Mouse (Mus musculus) forebrain, embryonic 13.5 days (tissue): Measurements from ENCODE around the gene Olfr1426. TPM values are rescaled to one million over a fixed set of nuclear protein-coding genes. Genes with fewer than 3 reads are reported as not detected.

Experiments
- ATAC-seq: fragments of 200-750 bp; cut with Nextera tagmentation; 2 replicates; pipeline ENCODE4 v1.8.0; 2017
- H3K27ac ChIP-seq: fragments of 300-500 bp; sonication (generic); 2 replicates; pipeline ENCODE4 v1.5.1; 2015; ENCODE audit warnings: inconsistent platforms, mild to moderate bottlenecking, moderate library complexity
- H3K27me3 ChIP-seq: fragments of 300-500 bp; sonication (generic); 2 replicates; pipeline ENCODE4 v1.6.1; 2015; ENCODE audit warnings: mild to moderate bottlenecking, inconsistent platforms
- H3K36me3 ChIP-seq: fragments of 300-500 bp; sonication (generic); 2 replicates; pipeline ENCODE4 v1.6.1; 2015; ENCODE audit warnings: mild to moderate bottlenecking, inconsistent platforms; ENCODE audit not compliant: poor library complexity, severe bottlenecking
- H3K4me1 ChIP-seq: fragments of 300-500 bp; sonication (generic); 2 replicates; pipeline ENCODE4 v1.6.1; 2015; ENCODE audit warnings: inconsistent platforms
- H3K4me2 ChIP-seq: fragments of 300-500 bp; sonication (generic); 2 replicates; pipeline ENCODE4 v1.6.1; 2015; ENCODE audit warnings: inconsistent platforms, mild to moderate bottlenecking, moderate library complexity
- H3K4me3 ChIP-seq: fragments of 300-500 bp; sonication (generic); 2 replicates; pipeline ENCODE4 v1.5.1; 2015; ENCODE audit warnings: mild to moderate bottlenecking, inconsistent platforms
- H3K9ac ChIP-seq: fragments of 300-500 bp; sonication (generic); 2 replicates; pipeline ENCODE4 v1.6.1; 2015; ENCODE audit warnings: mild to moderate bottlenecking, inconsistent platforms
- H3K9me3 ChIP-seq: fragments of 300-500 bp; sonication (generic); replicated peaks from 2 replicates; pipeline ENCODE4 v1.6.1; 2016; ENCODE audit warnings: inconsistent platforms
- WGBS: fragments of 180-500 bp; shearing (Covaris S2); methylation state at CpG from one replicate; pipeline ENCODE4 v1.1.7; 2015; 5-methylcytosine and 5-hydroxymethylcytosine counted together
- polyA plus RNA-seq: library from polyadenylated mRNA; unstranded; fragments of >200 nt; fragmentation: Nextera tagmentation; extraction: Ambion mirVana; gene quantifications from 2 replicates; pipeline ENCODE4 v1.2.1, GENCODE M21; 2015

The Olfr1426 gene
- polyA plus RNA-seq, 1 experiment from 2014 or later: not detected

GRCm38 (mm10) chr19:12041217-12041616 is 50.6 kb downstream of the Olfr1426 start, which contains the start of gene Olfr1423:
TSS of gene Olfr1423 (minus strand) at chr19:12041317.
- H3K9ac ChIP-seq: no peak within 1 kb of the TSS
- H3K27me3 ChIP-seq: no peaks in the 10 kb centered on the region
- H3K4me3 ChIP-seq: no peak within 1 kb of the TSS
- no peaks in the 10 kb centered on the region for H3K36me3 ChIP-seq
- no peak for ATAC-seq
- H3K4me1 ChIP-seq: no peaks in the 10 kb centered on the region
- no peak within 1 kb of the TSS for H3K4me2 ChIP-seq
- H3K27ac ChIP-seq: no peak within 1 kb of the TSS
- WGBS: 69% methylated on average over 2 of the region's 2 CpGs
- H3K9me3 ChIP-seq: no peaks in the 10 kb centered on the region

DNA sequence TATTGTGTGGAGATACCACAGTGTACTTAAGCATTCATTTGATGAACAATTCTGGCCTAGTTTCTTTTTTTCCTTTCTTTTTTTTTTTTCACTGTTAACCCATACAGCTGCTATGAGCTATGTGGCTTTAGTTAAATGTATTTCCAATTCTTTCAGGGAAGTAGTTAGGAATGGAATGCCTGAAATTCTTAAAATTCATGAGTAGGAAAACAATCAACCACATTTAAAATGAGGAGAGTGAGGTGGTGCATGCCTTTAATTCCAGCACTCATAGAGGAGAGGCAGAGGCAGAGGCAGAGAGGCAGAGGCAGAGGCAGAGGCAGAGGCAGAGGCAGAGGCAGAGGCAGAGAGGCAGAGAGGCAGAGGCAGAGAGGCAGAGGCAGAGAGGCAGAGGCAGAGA is 54.1 kb downstream of the Olfr1426 start:
- H3K27me3 ChIP-seq: no peaks in the 10 kb centered on the region
- H3K4me1 ChIP-seq: no peaks in the 10 kb centered on the region
- H3K27ac ChIP-seq: no peak overlapping the region
- no peaks in the 10 kb centered on the region for H3K36me3 ChIP-seq
- no peak overlapping the region for H3K4me3 ChIP-seq
- ATAC-seq: no peak
- H3K9me3 ChIP-seq: no peaks in the 10 kb centered on the region
- H3K4me2 ChIP-seq: no peak overlapping the region
- no peak overlapping the region for H3K9ac ChIP-seq

Other genes with a start within 250 kb of the Olfr1426 start
- not detected in 2 replicates for gene Olfr1418, start 230.9 kb downstream of the Olfr1426 start, polyA plus RNA-seq
- not detected in 2 replicates for gene Olfr1419, start 216.9 kb downstream of the Olfr1426 start, polyA plus RNA-seq
- 0.05 TPM in 1 of 2 replicates, not detected in the other for gene Olfr1420, start 205.4 kb downstream of the Olfr1426 start, polyA plus RNA-seq
- 18.9 and 21.4 TPM in 2 replicates for gene Patl1, start 179.6 kb downstream of the Olfr1426 start, polyA plus RNA-seq
- gene Osbp, start 126.1 kb downstream of the Olfr1426 start, polyA plus RNA-seq: 4.1 and 4.9 TPM in 2 replicates
- gene Olfr1423, start 50.7 kb downstream of the Olfr1426 start, polyA plus RNA-seq: not detected in 2 replicates
- not detected in 2 replicates for gene Olfr1424, start 29.3 kb downstream of the Olfr1426 start, polyA plus RNA-seq
- gene Olfr1425, start 14.3 kb downstream of the Olfr1426 start, polyA plus RNA-seq: not detected in 2 replicates
- gene Olfr1427, start 11.3 kb upstream of the Olfr1426 start, polyA plus RNA-seq: not detected in 2 replicates
- gene Olfr1428, start 23.9 kb upstream of the Olfr1426 start, polyA plus RNA-seq: not detected in 2 replicates
- not detected in 2 replicates for gene Olfr76, start 31.2 kb upstream of the Olfr1426 start, polyA plus RNA-seq
- not detected in 2 replicates for gene Olfr1555-ps1, start 78.1 kb upstream of the Olfr1426 start, polyA plus RNA-seq
- not detected in 2 replicates for gene Olfr1431, start 108.6 kb upstream of the Olfr1426 start, polyA plus RNA-seq
- not detected in 2 replicates for gene Olfr1432, start 140.6 kb upstream of the Olfr1426 start, polyA plus RNA-seq
- not detected in 2 replicates for gene Olfr262, start 149.6 kb upstream of the Olfr1426 start, polyA plus RNA-seq
- not detected in 2 replicates for gene Olfr235, start 169.0 kb upstream of the Olfr1426 start, polyA plus RNA-seq
- not detected in 2 replicates for gene Olfr1434, start 187.8 kb upstream of the Olfr1426 start, polyA plus RNA-seq
- gene Olfr1436, start 207.1 kb upstream of the Olfr1426 start, polyA plus RNA-seq: not detected in 2 replicates
- gene Olfr1437, start 233.1 kb upstream of the Olfr1426 start, polyA plus RNA-seq: not detected in 2 replicates
- not detected in 2 replicates for gene Olfr1438-ps1, start 243.9 kb upstream of the Olfr1426 start, polyA plus RNA-seq